Mouse (Mus musculus): ENCODE measurements around the gene Grap2. TPM values are rescaled to one million over a fixed set of nuclear protein-coding genes. Genes with fewer than 3 reads are reported as not detected.

Grap2 gene
- total RNA-seq, 2 experiments from 2014 or later: 159 to 164 TPM

DNA sequence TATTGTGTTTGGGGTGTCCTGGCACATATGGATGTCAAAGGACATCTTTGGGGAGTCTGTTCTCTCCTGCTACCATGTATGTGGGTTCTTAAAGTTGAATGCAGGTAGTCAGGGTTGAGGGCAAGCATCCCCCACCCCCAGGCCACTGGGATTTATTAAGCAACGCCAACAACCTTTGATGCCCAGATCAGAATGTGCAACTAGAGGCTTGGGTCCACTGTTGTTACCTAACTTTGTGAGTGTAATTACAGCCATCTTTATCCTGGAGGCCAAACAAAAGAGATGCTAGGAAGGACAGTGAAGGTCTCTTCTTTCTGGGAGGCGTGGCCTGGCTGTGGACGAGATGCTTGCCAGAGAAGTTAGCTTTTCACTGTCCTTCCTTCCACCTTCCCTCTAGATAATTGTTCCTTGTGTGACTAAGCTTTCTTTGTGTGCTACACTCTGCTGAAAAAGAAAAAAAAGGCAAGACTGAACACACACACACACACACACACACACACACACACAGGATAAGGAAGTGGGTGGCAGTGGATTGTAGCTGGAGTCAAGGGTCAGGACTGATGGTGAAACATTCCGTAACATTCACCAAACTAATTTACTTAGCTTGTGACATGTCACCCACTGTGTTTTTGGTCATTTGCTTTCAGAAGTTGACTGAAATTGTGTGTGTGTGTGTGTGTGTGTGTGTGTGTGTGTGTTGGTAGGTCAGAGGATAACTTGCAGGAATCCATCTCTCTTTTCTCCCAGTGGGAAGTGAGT, 101.1 kb downstream of the Grap2 start:
- ATAC-seq (replicated peaks; ENCODE audit: low FRiP score, poor library complexity, severe bottlenecking): no peak

- no peak for ATAC-seq (replicated peaks; ENCODE audit: low FRiP score, poor library complexity, severe bottlenecking)
Observed at GRCm38 (mm10) chr15:80674700-80675099, 102.3 kb downstream of the Grap2 start.

GRCm38 (mm10) chr15:80679515-80680215, 107.3 kb downstream of the Grap2 start:
- no peak for ATAC-seq (replicated peaks; ENCODE audit: low FRiP score, poor library complexity, severe bottlenecking)

DNA sequence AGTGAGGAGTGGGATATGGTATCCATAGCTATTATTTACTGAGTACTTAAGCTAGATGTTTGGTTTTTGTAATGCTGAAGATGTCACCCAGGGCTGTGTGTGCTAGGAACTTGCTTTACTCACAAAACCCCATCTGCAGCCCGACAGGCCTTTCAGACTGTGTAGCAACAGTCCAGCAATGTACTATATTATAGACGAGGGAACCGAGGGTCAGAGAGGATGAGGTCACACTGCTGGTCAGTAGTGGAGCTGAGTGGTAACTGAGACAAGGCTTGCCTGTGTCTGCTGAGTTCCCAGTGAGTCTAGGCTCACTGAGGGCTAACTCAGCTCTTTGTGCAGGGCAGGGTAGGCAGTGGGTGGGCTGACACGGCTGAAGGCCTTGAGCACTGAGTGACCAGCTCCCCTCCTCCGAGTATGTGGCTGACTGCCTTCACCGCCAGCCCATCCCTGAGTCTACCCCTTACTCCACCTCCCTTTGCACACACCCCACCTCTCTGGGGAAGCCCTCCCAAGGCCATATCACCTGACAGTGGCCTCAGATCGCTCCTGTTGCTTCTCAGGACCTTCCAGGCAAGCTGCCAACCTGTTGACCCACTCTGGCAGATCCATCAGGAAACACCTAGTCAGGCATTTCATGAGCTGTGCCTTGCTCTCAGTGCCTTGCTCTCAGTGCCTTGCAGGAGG, 108.1 kb downstream of the Grap2 start:
- no peak for ATAC-seq (replicated peaks; ENCODE audit: low FRiP score, poor library complexity, severe bottlenecking)

- no peak for ATAC-seq (replicated peaks; ENCODE audit: low FRiP score, poor library complexity, severe bottlenecking)
Observed at GRCm38 (mm10) chr15:80681466-80681881, 109.1 kb downstream of the Grap2 start.

DNA sequence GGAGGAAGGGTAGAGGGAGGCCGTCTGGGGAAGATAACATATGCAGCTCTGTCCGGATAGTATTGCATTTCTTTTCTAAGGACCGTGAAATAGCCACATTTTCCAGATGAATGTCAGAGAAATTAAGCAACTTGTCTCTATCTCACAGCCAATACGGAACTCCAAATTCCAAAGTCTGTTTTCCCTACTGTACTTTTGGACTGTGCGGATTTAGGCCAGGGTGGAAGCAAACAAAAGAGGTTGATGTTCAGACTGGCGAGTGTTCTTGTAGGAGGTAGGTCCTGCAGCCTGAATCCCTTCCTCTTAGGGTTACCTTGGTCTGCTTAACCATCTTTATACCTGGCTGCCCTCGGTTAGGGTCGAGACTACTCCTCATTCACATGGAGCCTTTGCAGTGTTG, 109.9 kb downstream of the Grap2 start:
- ATAC-seq (replicated peaks; ENCODE audit: low FRiP score, poor library complexity, severe bottlenecking): no peak

- no peak for ATAC-seq (replicated peaks; ENCODE audit: low FRiP score, poor library complexity, severe bottlenecking)
Observed at GRCm38 (mm10) chr15:80683151-80683550, 110.8 kb downstream of the Grap2 start.

- ATAC-seq (replicated peaks; ENCODE audit: low FRiP score, poor library complexity, severe bottlenecking): no peak
Observed at GRCm38 (mm10) chr15:80683990-80684389, 111.6 kb downstream of the Grap2 start.

DNA sequence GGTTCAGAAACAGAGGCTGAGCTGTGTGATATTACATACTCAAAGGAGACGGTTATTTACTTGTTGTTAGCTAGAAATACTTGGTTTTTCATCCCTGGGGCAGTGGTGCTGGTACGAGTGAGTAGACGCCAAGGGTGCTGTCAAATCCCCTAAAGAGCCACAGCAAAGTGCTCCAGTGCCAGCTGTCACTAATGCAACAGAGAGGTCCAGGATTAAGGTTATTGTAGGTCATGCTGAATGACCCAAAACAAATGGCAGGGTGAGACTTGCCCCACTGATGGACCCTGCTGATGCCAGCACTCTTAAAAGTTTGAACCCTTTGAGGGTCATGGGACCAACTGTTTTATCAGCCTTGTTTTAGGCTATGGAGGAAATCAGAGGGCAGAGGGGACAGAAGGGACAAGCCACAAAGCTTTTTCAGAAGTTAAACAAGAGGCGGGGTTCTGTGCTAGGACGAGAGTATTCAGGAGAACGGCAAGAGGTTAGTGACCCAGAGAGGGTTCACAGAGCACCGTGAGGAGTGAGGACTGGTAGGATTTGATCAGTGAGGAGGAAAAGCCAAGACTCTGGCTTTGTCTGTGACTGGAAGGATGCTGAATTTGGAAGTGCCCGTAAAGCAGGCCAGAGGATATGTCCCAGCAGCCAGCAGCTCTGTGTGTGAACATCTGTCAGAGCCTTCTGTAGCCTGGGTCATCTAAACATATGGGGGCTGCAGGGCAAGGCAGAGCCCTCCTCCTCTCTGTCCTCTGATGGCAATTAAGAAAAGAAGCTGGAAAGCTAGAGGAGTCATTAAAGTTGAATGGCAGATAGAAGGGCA, 112.6 kb downstream of the Grap2 start:
- ATAC-seq (replicated peaks; ENCODE audit: low FRiP score, poor library complexity, severe bottlenecking): no peak

GRCm38 (mm10) chr15:80685603-80685895, 113.2 kb downstream of the Grap2 start:
- no peak for ATAC-seq (replicated peaks; ENCODE audit: low FRiP score, poor library complexity, severe bottlenecking)

GRCm38 (mm10) chr15:80688536-80688935, 116.1 kb downstream of the Grap2 start:
- no peak for ATAC-seq (replicated peaks; ENCODE audit: low FRiP score, poor library complexity, severe bottlenecking)

DNA sequence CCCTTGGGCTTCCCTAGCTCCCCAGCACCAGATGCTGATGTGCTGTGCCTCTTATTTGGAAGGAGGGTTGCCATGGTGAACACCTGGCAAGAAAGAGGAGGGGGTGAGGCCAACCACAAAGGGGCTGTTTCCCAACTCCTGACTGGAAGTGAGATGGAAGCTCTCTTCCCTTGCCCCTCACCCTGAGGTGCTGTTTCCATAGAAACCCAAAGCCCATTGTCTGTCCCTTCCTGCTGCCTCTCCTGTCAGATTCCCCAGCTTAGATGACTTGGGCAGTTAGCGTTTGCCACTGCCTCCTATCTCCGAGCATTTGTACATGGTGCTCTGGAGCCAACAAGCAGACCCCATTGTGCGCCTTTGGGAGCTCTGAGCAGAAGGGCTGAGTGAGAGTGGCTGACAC, 121.1 kb downstream of the Grap2 start:
- no peak for ATAC-seq (replicated peaks; ENCODE audit: low FRiP score, poor library complexity, severe bottlenecking)

GRCm38 (mm10) chr15:80694125-80694910, 121.9 kb downstream of the Grap2 start:
- ATAC-seq (replicated peaks; ENCODE audit: low FRiP score, poor library complexity, severe bottlenecking): 0 out of 2 replicates have a peak, but pooled peaks have one; percentile 17

DNA sequence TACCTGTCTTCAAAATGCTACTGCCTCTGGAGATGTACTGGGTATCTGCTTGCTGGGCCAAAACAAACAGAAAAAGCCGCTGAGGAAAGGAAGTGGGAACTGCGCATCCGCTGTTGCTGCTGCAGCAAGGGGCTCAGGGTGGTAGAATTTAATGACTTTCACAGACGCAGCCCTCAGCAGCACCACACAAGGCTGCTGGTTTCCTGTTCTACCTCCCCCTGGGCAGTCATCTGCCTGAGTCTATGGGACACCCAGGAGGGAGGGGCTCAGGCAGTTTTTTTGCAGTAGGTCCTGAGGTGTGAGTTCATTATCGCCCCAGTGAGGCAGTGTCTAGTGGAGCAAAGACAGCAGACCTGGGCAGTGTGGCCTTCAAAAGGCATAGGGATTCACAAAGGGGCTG, 125.2 kb downstream of the Grap2 start:
- ATAC-seq (replicated peaks; ENCODE audit: low FRiP score, poor library complexity, severe bottlenecking): no peak

DNA sequence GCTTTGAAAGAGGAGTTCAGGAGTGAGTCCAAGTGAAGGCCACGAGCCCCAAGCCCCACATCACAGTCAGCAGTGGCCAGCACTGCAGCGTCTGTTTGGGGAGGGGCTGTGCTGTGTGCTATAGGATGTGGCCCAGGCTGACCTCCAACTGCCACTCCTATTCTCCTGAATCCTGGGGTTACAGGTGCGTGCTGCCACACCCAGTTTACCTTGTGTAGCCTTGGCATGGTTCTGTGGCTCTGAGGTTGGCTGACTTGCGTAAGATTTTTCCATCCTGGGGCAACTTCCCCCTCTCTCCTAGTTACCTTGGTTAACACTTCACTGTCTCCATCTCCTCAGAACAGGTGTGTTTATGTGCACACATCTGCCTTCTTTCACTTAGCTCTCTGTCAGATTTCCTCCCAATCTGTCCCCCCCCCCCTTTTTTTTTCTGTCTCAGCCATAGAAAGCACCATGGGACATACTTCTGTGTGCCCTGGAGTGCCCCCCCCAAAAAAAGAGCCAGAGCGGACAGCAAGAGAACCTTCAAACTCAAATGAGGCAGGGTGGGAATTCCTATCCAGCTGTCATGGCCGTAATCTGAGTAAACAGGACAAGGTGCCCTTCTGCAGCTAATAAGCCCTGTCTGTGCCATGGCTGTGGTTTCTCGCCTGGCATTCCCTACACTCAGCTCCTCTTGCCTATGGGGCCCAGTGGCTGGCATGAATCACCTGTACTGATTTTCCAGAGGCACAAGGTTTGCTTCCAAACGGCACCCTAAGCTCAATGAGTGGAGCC, 129.3 kb downstream of the Grap2 start:
- ATAC-seq (replicated peaks; ENCODE audit: low FRiP score, poor library complexity, severe bottlenecking): no peak

All from erythroblast, adult 5-6 weeks (primary cell).